ENCODE assay signal across 16 mouse cellular contexts in the genomic region with DNA sequence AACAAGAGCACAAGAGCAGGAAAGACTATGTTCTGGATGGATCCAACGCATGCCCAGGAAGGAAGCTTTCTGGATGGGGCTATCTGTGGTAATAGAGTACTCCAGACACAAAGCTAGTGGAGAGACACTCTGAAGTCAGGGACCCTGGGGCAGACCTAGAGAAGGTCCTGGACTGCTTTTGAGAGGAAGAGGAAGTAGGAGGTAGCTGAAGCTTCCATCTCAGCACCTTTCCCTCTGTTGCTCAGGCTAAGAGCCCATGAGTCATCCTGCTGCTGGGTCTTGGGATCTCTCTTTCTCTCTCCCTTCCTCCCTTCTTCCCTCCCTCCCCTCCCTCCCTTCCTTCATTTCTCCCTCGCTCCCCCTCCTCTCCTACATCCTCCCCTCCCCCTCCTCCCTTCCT.
"Had no signal": no experiment of that assay in that cellular context is flagged by ENCODE, and none has a peak within 500 bp of the region (broad histone marks: within the 10 kb centered on the region; RNA-seq: fewer than 3 reads in every experiment).

No protein-coding gene starts in this region.

- ATAC-seq: midbrain, embryonic 16.5 days had no signal

- H3K27ac ChIP-seq: liver, embryonic 14.5 days; midbrain, embryonic 12.5 days; neural tube, embryonic 13.5 days; neural tube, embryonic 15.5 days had no signal

- DNase-seq: lung, adult 18-20 months; lung, embryonic 14.5 days; lung, postnatal 10 days; lung, postnatal 4 days; midbrain, embryonic 14.5 days; right cerebral cortex, postnatal 14 days; thymus, adult 18-20 months; thymus, postnatal 14 days; thymus, postnatal 36 days had no signal

- H3K27me3 ChIP-seq: midbrain, embryonic 12.5 days; neural tube, embryonic 13.5 days; neural tube, embryonic 15.5 days had no signal

- H3K9ac ChIP-seq: liver, embryonic 14.5 days; lung, embryonic 14.5 days; midbrain, embryonic 12.5 days; neural tube, embryonic 13.5 days; neural tube, embryonic 15.5 days had no signal

- H3K4me2 ChIP-seq: lung, embryonic 14.5 days; midbrain, embryonic 12.5 days; neural tube, embryonic 13.5 days; neural tube, embryonic 15.5 days had no signal

- H3K9me3 ChIP-seq: neural tube, embryonic 13.5 days; neural tube, embryonic 15.5 days had no signal

- H3K36me3 ChIP-seq: midbrain, embryonic 10.5 days; midbrain, embryonic 12.5 days; neural tube, embryonic 13.5 days; neural tube, embryonic 15.5 days had no signal

- H3K4me3 ChIP-seq: midbrain, embryonic 10.5 days; midbrain, embryonic 12.5 days; myocyte; neural tube, embryonic 13.5 days; neural tube, embryonic 15.5 days had no signal

- H3K4me1 ChIP-seq: midbrain, embryonic 12.5 days; neural tube, embryonic 13.5 days; neural tube, embryonic 15.5 days had no signal
